Mouse (Mus musculus) stomach, adult 2 months (tissue): ENCODE results near the gene Nfia. TPM values are rescaled to one million over a fixed set of nuclear protein-coding genes. Genes with fewer than 3 reads are reported as not detected.

Source experiments
- polyA plus RNA-seq: library from polyadenylated mRNA; depleted of rRNA; stranded (reverse); fragments of >200 nt; gene quantifications from 2 replicates; pipeline ENCODE4 v1.2.3, GENCODE M21; 2012; rRNA removed

Gene Nfia
- polyA plus RNA-seq, result 8.9 and 12.0 TPM in 2 replicates

DNA sequence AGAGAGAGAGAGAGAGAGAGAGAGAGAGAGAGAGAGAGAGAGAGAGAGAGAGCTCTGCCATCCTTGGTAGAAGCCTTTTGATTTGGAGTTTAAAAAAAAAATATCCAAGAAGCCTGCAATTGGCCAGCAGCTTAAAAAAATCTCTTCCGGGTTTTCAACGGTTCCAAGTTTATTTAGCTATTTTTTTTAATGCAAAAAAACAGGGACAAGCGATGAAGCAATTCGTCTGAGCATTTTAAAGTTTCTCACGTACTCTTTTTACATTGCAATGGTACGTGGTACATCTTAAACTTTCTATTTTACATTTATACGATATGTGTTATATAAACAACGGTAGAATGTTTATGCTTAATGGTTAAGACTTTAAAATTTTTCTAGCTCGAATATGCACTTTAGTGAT, at the start of gene Nfia:
Gene Nfia (plus strand): TSS at position 94 of the 400 bp plus-strand sequence.

DNA sequence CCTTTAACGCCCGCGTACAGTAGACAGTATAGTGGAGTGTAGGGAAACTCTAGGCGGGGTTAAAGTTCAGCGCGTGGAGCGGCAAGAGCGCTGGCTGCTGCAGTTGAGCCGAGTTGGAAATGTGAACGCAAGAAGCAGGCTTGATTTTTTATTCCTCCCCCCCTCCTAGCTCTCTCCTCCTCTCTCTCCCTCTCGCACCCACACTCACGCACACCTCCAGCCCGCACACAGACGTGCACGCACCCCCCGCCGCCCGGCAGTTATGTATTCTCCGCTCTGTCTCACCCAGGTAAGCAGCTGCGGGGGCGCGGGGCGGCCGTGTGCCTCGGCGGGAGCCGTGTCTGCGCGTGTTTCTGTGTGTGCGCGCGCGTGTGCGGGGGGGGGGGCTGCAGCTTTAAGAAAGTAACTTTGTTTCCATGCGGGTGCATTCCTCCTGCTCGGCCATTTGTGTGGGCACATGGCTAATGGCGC, 5.2 kb downstream of the Nfia start, which contains the start of gene E130114P18Rik:
Gene E130114P18Rik (minus strand): TSS at position 373 of the 471 bp plus-strand sequence.

Other genes starting within 250 kb of the Nfia start
- gene E130114P18Rik, start 5.3 kb downstream of the Nfia start, polyA plus RNA-seq, result not detected in 2 replicates